8 mouse cellular contexts compared by ENCODE assay signal in the genomic region with DNA sequence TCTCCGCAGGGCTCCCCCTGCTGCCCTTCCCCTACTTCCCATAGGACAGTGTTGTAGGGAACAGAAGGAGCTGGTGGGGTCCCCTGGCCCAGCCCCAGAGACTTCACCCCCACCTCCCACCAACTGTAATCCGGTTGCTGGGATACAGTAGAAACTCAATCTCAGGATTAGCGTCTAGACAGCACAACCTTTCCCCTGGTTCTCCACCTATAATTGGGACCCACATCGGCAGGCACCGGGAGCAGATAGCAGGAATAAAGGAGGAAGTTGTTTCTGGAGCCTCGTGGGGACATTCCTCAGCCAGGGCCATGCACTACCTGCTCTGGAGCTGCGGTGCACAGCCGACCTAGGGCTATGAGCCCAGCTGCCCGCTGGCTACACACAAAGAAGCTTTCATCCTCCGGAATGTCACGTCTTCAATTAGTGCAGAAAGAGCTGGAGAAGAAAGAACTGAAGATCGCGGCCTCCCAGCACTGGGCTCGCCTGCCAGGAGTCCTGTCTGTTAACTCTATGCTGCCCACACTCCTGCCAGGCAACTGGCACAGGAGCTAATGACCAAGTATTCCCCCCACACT. TPM values are rescaled to one million over a fixed set of nuclear protein-coding genes. Genes with fewer than 3 reads are reported as not detected.
DNase-seq lines count a peak whose midpoint lies in the region; ATAC-seq and TF ChIP-seq lines count a peak whose summit lies in the region.

No protein-coding gene starts in this region.

- TF ChIP-seq EP300 in heart, adult 2 months (IDR thresholded peaks at IDR 0.05; ENCODE audit: insufficient read depth, low read depth, low read length), result no peak

- TF ChIP-seq CTCF in heart, adult 2 months (IDR thresholded peaks at IDR 0.05), result no peak

- no peaks in the 10 kb centered on the region for H3K79me2 ChIP-seq in heart, adult 2 months (replicated peaks; ENCODE audit: control insufficient read depth, insufficient read depth, low read length)

- 12% methylated on average over 14 of the region's 14 CpGs for WGBS in heart, embryonic 16.5 days
- 23% methylated on average over 14 of the region's 14 CpGs for WGBS in heart, adult 2 months
- under 1% methylated on average over 14 of the region's 14 CpGs for WGBS in forebrain, embryonic 13.5 days
- 5% methylated on average over 14 of the region's 14 CpGs for WGBS in neural tube, embryonic 15.5 days

- H3K4me2 ChIP-seq in heart, embryonic 16.5 days (ENCODE audit: low read depth, low read length), result peak overlapping the region; percentile 45
- H3K4me2 ChIP-seq in forebrain, embryonic 13.5 days, result peak overlapping the region; percentile 50
- H3K4me2 ChIP-seq in neural tube, embryonic 15.5 days, result peak overlapping the region; percentile 42

- H3K36me3 ChIP-seq in heart, embryonic 16.5 days (ENCODE audit: control insufficient read depth, insufficient read depth), result no peaks in the 10 kb centered on the region
- H3K36me3 ChIP-seq in heart, adult 2 months (ENCODE audit: control insufficient read depth, insufficient read depth, low read length), result no peaks in the 10 kb centered on the region
- no peaks in the 10 kb centered on the region for H3K36me3 ChIP-seq in forebrain, embryonic 13.5 days (ENCODE audit: poor library complexity, severe bottlenecking)
- H3K36me3 ChIP-seq in neural tube, embryonic 15.5 days, result no peaks in the 10 kb centered on the region

- H3K27ac ChIP-seq in heart, embryonic 16.5 days (ENCODE audit: low read length), result peak overlapping the region; percentile 17; the same call in 1 of the 2 replicates
- H3K27ac ChIP-seq in heart, adult 2 months, result no peak overlapping the region
- H3K27ac ChIP-seq in forebrain, embryonic 13.5 days, result peak overlapping the region; percentile 88
- peak overlapping the region; percentile 33 for H3K27ac ChIP-seq in neural tube, embryonic 15.5 days (replicated peaks)

- intact Hi-C loops in heart, adult 2 months (cut with DNase I), result no loop called here
- intact Hi-C loops in left cerebral cortex, postnatal 14 days (cut with DNase I), result no loop called here

- H3K9me3 ChIP-seq in heart, embryonic 16.5 days (replicated peaks; ENCODE audit: control insufficient read depth, low read length), result no peaks in the 10 kb centered on the region
- no peaks in the 10 kb centered on the region for H3K9me3 ChIP-seq in forebrain, embryonic 13.5 days (replicated peaks)
- H3K9me3 ChIP-seq in neural tube, embryonic 15.5 days (replicated peaks), result no peaks in the 10 kb centered on the region

- no peak for DNase-seq in heart, adult 2 months
- DNase-seq in kidney, postnatal 10 days, result peak; percentile 38
- DNase-seq in thymus, postnatal 4 days, result no peak
- DNase-seq in left cerebral cortex, postnatal 14 days (ENCODE audit: low spot score in 2 of 2), result no peak
- DNase-seq in gastrocnemius, postnatal 10 days, result no peak

- H3K27me3 ChIP-seq in heart, embryonic 16.5 days (ENCODE audit: control insufficient read depth, insufficient read depth, low read length), result no peaks in the 10 kb centered on the region
- no peaks in the 10 kb centered on the region for H3K27me3 ChIP-seq in heart, adult 2 months (ENCODE audit: control insufficient read depth, insufficient read depth, low read length)
- H3K27me3 ChIP-seq in forebrain, embryonic 13.5 days, result no peaks in the 10 kb centered on the region
- no peaks in the 10 kb centered on the region for H3K27me3 ChIP-seq in neural tube, embryonic 15.5 days (replicated peaks)

- TF ChIP-seq POLR2A in heart, adult 2 months (IDR thresholded peaks at IDR 0.05; ENCODE audit: insufficient read depth, low read depth, low read length), result no peak

- H3K9ac ChIP-seq in heart, embryonic 16.5 days (ENCODE audit: low read length), result peak overlapping the region; percentile 31
- H3K9ac ChIP-seq in heart, adult 2 months (ENCODE audit: low read depth, low read length), result no peak overlapping the region
- H3K9ac ChIP-seq in forebrain, embryonic 13.5 days, result peak overlapping the region; percentile 40
- H3K9ac ChIP-seq in neural tube, embryonic 15.5 days (replicated peaks), result peak overlapping the region; percentile 14

- no peak for ATAC-seq in heart, embryonic 16.5 days (replicated peaks; ENCODE audit: extremely low read depth, insufficient read depth, low FRiP score)
- peak; percentile 72 for ATAC-seq in forebrain, embryonic 13.5 days
- ATAC-seq in neural tube, embryonic 15.5 days (ENCODE audit: low FRiP score), result peak; percentile 30; the same call in 1 of the 2 replicates

- peaks cover 35% of the 10 kb centered on the region for H3K4me1 ChIP-seq in heart, embryonic 16.5 days (ENCODE audit: control insufficient read depth, insufficient read depth, low read length)
- H3K4me1 ChIP-seq in heart, adult 2 months (ENCODE audit: control insufficient read depth, insufficient read depth, low read length), result peaks cover 8% of the 10 kb centered on the region
- H3K4me1 ChIP-seq in forebrain, embryonic 13.5 days, result peaks cover 46% of the 10 kb centered on the region
- peaks cover 25% of the 10 kb centered on the region for H3K4me1 ChIP-seq in neural tube, embryonic 15.5 days

- H3K4me3 ChIP-seq in heart, embryonic 16.5 days (ENCODE audit: low read length), result no peak overlapping the region
- H3K4me3 ChIP-seq in heart, adult 2 months, result no peak overlapping the region
- peak overlapping the region; percentile 23 for H3K4me3 ChIP-seq in forebrain, embryonic 13.5 days
- H3K4me3 ChIP-seq in neural tube, embryonic 15.5 days (replicated peaks), result no peak overlapping the region

RNA-seq across cellular contexts. Expression of a gene that starts 15.3 kb away (rescaled TPM):
- polyA plus RNA-seq in heart, embryonic 16.5 days (2015; fragmentation: Nextera tagmentation; extraction: Ambion mirVana), result 96.2 and 130 TPM in 2 replicates
- 1 to 10 TPM; 9.3 to 9.8 TPM for total RNA-seq in heart, adult 2 months (2021)
- polyA plus RNA-seq in heart, adult 2 months (2012; rRNA removed), result 12.9 and 13.1 TPM in 2 replicates
- polyA plus RNA-seq in forebrain, embryonic 13.5 days (2015; fragmentation: Nextera tagmentation; extraction: Ambion mirVana), result 35.5 and 38.9 TPM in 2 replicates
- 37.5 and 48.2 TPM in 2 replicates for polyA plus RNA-seq in neural tube, embryonic 15.5 days (2015; fragmentation: Nextera tagmentation; extraction: Ambion mirVana)
- 10 to 100 TPM in 1 of 2 experiments, 1 to 10 TPM in 1; 9.5 to 10.7 TPM for total RNA-seq in left cerebral cortex, postnatal 14 days (2021)
- 10 to 100 TPM; 34.6 to 45.0 TPM for total RNA-seq in gastrocnemius, postnatal 10 days (2021)
